Mouse (Mus musculus) stomach, embryonic 14.5 days (tissue): ENCODE measurements at regions not wholly inside any gene's neighbourhood (a gene's known extent, or its start where the extent isn't known, plus 50 kb on each side); places are given as distances from the start of the nearest gene placed in this dataset.

Source experiments
- ATAC-seq: fragments of 200-750 bp; cut with Nextera tagmentation; 2 replicates; pipeline ENCODE4 v1.8.0; 2017; ENCODE audit warnings: low read depth, moderate TSS enrichment; ENCODE audit not compliant: insufficient number of reproducible peaks, insufficient read depth, low FRiP score
- H3K27ac ChIP-seq: fragments of 300-500 bp; sonication (generic); 2 replicates; pipeline ENCODE4 v1.5.1; 2014; ENCODE audit warnings: mild to moderate bottlenecking, low read length, moderate library complexity, mixed read lengths
- H3K27me3 ChIP-seq: fragments of 300-500 bp; sonication (generic); 2 replicates; pipeline ENCODE4 v1.6.1; 2014; ENCODE audit warnings: low read length, control low read depth, mixed read lengths; ENCODE audit not compliant: control insufficient read depth, insufficient read depth
- H3K36me3 ChIP-seq: fragments of 300-500 bp; sonication (generic); 2 replicates; pipeline ENCODE4 v1.6.1; 2014; ENCODE audit warnings: mild to moderate bottlenecking, control low read depth, low read length, moderate library complexity, mixed read lengths; ENCODE audit not compliant: control insufficient read depth, insufficient read depth
- H3K4me1 ChIP-seq: fragments of 300-500 bp; sonication (generic); 2 replicates; pipeline ENCODE4 v1.6.1; 2014; ENCODE audit warnings: low read length, control low read depth, mixed read lengths; ENCODE audit not compliant: control insufficient read depth, insufficient read depth
- H3K4me2 ChIP-seq: fragments of 300-500 bp; sonication (generic); replicated peaks from 2 replicates; pipeline ENCODE4 v1.6.1; 2014; ENCODE audit warnings: low read depth, low read length, control low read depth
- H3K4me3 ChIP-seq: fragments of 300-500 bp; sonication (generic); 2 replicates; pipeline ENCODE4 v1.5.1; 2014; ENCODE audit warnings: low read depth, low read length, control low read depth
- H3K9ac ChIP-seq: fragments of 300-500 bp; sonication (generic); replicated peaks from 2 replicates; pipeline ENCODE4 v1.6.1; 2014; ENCODE audit warnings: low read depth, mild to moderate bottlenecking, control low read depth, low read length, moderate library complexity, mixed read lengths
- H3K9me3 ChIP-seq: fragments of 300-500 bp; sonication (generic); 2 replicates; pipeline ENCODE4 v1.6.1; 2016; ENCODE audit warnings: low read depth, low read length, control low read depth; ENCODE audit not compliant: control insufficient read depth
- WGBS: fragments of 180-500 bp; shearing (Covaris S2); extraction: QIAGEN DNeasy Blood & Tissue Kit; methylation state at CpG from one replicate; pipeline ENCODE4 v1.1.7; 2014; 5-methylcytosine and 5-hydroxymethylcytosine counted together

DNA sequence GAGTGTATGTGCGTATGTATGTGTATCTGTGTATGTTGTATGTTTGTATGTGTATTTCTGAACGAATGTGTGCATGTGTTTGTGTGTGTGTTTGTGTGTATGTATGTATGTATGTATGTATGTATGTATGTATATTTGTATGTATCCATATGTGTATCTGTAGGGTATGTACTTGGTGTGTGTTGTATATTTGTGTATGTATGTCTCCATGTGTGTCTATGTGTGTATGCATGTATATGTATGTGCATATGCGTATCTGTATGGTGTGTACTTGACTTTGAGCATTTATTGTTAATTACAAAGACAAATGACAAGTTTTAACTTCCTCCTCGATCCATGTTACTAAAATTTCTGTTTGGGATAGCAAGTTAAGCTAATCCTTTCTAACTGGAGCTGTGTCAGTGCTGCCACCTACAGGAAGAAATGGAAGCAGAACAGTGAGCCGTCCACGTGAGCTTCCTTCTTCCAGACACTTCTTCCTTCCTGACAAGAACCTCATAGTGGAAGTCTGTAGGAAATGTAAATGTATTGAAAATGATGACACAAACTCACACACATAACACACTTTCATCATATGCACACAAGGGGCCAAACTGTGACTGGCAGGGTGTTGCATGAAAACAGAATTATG is 268.4 kb upstream of the Rspo3 start:
- no peak overlapping the region for H3K4me3 ChIP-seq
- no peak overlapping the region for H3K4me2 ChIP-seq
- peak; percentile 53; the same call in 1 of the 2 replicates for ATAC-seq
- H3K4me1 ChIP-seq: no peaks in the 10 kb centered on the region
- no peaks in the 10 kb centered on the region for H3K36me3 ChIP-seq
- H3K27ac ChIP-seq: no peak overlapping the region
- no peaks in the 10 kb centered on the region for H3K9me3 ChIP-seq
- 43% methylated on average over 6 of the region's 6 CpGs for whole genome bisulfite sequencing
- H3K9ac ChIP-seq: no peak overlapping the region
- H3K27me3 ChIP-seq: no peaks in the 10 kb centered on the region

DNA sequence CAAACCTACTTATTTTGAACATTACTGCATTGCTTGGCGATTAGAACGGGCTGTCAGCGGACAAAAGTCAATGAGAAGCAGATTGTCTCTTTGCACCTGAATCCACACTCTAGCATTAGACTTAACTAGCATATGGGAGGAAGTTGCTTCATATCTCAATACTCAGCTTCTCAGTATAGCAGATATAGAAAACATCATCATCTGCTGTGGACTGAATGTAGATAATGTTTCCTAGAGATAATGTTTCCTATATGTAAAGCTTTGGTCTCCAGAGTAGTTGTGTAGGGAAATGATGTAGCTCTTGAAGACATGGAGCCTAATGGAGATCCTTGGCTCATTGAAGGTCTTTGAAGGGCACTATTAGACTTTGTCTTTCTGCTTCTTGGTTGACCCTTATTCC is 267.0 kb upstream of the Rspo3 start:
- 95% methylated on average over 3 of the region's 3 CpGs for WGBS
- Histone ChIP-seq H3K27me3 (no peaks in the 10 kb centered on the region), H3K4me2 (no peak overlapping the region), H3K4me1 (no peaks in the 10 kb centered on the region), H3K9ac (no peak overlapping the region), H3K4me3 (no peak overlapping the region), H3K9me3 (no peaks in the 10 kb centered on the region), H3K27ac (no peak overlapping the region), H3K36me3 (no peaks in the 10 kb centered on the region)
- no peak for ATAC-seq

DNA sequence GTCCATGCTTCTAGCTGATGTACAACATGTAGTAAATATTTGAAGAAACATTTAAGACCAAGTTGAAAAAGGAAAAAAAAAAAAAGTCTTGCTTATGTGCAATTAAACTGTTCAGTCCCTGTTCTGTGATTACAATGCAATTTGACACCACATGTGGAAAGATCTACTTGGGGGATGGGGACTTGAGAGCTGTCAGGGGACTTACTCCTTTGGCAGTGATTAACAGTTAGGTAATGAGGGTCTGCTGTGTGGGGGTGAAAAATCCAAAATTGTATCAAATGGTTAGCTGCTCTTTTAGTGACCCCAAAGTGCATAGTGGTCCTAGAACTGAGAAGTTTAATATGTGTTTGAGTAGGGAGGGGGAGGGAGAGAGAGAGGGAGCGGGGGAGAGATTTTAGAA is 259.0 kb upstream of the Rspo3 start:
- Histone ChIP-seq H3K4me1 (no peaks in the 10 kb centered on the region), H3K4me3 (no peak overlapping the region), H3K9ac (no peak overlapping the region), H3K36me3 (no peaks in the 10 kb centered on the region), H3K27ac (no peak overlapping the region), H3K4me2 (no peak overlapping the region), H3K27me3 (no peaks in the 10 kb centered on the region), H3K9me3 (no peaks in the 10 kb centered on the region)
- WGBS: 89% methylated on average over 1 of the region's 1 CpGs
- ATAC-seq: no peak

DNA sequence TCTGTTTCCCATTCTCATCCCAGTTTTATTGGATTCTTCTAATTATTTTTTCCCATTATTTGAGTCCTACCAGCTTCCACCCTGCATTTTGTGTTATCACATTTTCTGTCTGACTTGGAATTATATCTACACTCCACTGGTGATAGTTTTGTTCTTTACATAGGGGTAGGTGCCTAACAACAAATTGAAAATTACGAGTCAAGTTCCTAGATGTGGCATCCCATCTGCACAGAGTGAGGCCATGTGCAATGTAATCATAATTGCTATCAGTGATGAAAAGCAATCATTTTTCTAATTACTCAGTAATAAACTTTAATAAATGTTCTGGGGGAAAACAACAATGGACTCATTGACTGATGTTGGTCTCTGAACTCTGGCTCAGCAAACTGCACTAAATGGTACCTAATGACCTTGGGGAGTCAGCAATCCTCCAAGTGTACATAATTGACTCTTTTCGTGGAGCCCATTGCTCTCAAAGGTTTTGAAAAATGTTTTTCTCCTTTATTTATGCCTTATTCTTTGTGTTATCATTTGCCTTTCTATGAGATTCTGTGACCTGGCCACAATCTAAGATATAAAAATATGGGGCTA is 250.6 kb upstream of the Rspo3 start:
- H3K4me2 ChIP-seq: no peak overlapping the region
- no peak overlapping the region for H3K9ac ChIP-seq
- no peaks in the 10 kb centered on the region for H3K4me1 ChIP-seq
- ATAC-seq: no peak
- WGBS: 69% methylated on average over 2 of the region's 2 CpGs
- no peaks in the 10 kb centered on the region for H3K9me3 ChIP-seq
- H3K4me3 ChIP-seq: no peak overlapping the region
- no peaks in the 10 kb centered on the region for H3K36me3 ChIP-seq
- no peak overlapping the region for H3K27ac ChIP-seq
- no peaks in the 10 kb centered on the region for H3K27me3 ChIP-seq

DNA sequence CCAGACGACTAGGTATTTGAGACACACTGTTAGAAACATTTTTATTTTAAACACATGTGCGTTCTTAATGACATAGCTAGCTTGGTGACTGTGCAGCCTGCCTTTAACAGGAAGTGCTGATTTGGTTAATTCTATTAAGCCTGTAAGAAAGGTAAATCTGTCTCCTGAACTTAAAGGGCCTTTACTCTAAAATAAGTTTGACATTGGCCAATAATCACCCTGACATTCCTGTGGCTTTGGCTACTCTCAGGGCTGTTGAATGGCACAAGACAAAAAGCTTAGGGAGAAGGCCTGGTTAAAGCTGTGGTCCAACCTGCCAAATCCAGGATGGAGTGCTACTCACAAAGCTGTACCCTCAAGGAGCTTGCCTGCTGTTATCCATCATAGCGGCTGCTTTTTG is 201.0 kb upstream of the Rspo3 start:
- WGBS: 64% methylated on average over 3 of the region's 3 CpGs
- ATAC-seq: no peak
- no peaks in the 10 kb centered on the region for H3K4me1 ChIP-seq
- no peaks in the 10 kb centered on the region for H3K36me3 ChIP-seq
- no peak overlapping the region for H3K4me2 ChIP-seq
- H3K27ac ChIP-seq: no peak overlapping the region
- H3K4me3 ChIP-seq: no peak overlapping the region
- no peaks in the 10 kb centered on the region for H3K9me3 ChIP-seq
- no peak overlapping the region for H3K9ac ChIP-seq
- no peaks in the 10 kb centered on the region for H3K27me3 ChIP-seq

DNA sequence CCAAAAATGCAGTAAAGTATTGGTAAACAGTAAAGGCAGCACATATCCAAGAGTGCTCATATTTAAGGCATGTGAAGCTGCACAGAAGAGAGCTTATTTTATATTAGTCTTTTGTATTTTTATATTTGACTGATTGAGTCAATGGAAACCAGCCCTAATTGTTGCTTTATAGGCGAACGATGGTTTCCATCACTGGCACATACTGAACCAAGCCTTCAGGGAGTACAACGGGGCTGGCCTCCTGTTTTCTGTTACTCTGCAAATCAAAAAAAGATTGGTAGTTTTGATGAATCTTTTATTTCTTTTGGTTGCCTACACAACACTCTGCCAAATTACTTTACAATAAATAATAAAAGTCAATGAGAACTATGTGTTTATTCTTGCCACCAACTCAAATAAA is 189.7 kb upstream of the Rspo3 start:
- H3K4me1 ChIP-seq: no peaks in the 10 kb centered on the region
- no peaks in the 10 kb centered on the region for H3K9me3 ChIP-seq
- no peaks in the 10 kb centered on the region for H3K27me3 ChIP-seq
- no peak overlapping the region for H3K4me2 ChIP-seq
- no peak overlapping the region for H3K4me3 ChIP-seq
- 86% methylated on average over 3 of the region's 3 CpGs for WGBS
- no peak overlapping the region for H3K9ac ChIP-seq
- H3K36me3 ChIP-seq: no peaks in the 10 kb centered on the region
- H3K27ac ChIP-seq: no peak overlapping the region
- ATAC-seq: no peak

DNA sequence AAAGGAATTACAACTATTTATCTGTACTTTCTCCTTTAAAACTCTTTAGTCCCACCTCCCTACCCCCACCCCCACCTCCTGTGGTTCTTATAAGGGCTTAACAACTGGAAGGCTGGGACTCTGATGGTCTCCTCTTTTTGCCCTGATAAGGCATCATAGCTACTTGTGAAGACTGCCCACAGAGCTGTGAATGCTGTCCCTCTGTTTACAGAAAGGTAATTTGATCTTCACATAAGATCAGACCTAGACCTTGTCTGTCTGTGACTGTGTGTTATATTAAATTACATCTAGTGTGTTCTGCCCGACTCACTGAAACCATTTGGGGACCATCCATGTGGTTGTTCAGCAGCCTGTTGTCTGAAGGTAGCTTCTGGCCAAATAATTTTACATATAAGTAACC is 175.3 kb upstream of the Rspo3 start:
- no peak for ATAC-seq
- H3K36me3 ChIP-seq: no peaks in the 10 kb centered on the region
- 13% methylated on average over 1 of the region's 1 CpGs for WGBS

DNA sequence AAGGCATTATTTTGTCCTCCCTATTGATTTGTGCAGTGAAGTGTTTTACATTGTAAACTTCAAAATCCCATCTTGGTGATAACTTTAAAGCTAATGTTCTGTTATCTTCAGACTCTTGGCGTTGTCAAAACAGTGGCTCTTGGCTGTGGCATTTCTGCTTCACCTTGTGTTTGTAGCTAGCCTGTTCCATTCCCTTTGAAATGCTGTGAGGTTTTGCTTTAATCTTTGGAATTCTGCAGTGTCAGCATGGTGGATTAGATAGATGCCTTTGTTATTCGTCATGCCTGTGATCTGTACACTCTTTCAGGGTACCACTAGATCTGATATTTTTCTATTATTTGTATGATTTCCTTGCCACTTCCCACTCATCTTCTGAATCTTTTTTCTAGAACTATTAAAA is 173.0 kb upstream of the Rspo3 start:
- no peaks in the 10 kb centered on the region for H3K27me3 ChIP-seq
- ATAC-seq: no peak
- 21% methylated on average over 2 of the region's 2 CpGs for WGBS

More for the DNA sequence above, 175.3 kb upstream of the Rspo3 start:
- Histone ChIP-seq H3K27me3 (no peaks in the 10 kb centered on the region), H3K4me3 (no peak overlapping the region), H3K9ac (no peak overlapping the region), H3K9me3 (no peaks in the 10 kb centered on the region), H3K27ac (no peak overlapping the region), H3K4me1 (no peaks in the 10 kb centered on the region), H3K4me2 (no peak overlapping the region)

More for the DNA sequence above, 173.0 kb upstream of the Rspo3 start:
- no peak overlapping the region for H3K4me3 ChIP-seq
- no peak overlapping the region for H3K9ac ChIP-seq
- H3K4me2 ChIP-seq: no peak overlapping the region
- H3K9me3 ChIP-seq: no peaks in the 10 kb centered on the region
- no peak overlapping the region for H3K27ac ChIP-seq
- no peaks in the 10 kb centered on the region for H3K4me1 ChIP-seq
- no peaks in the 10 kb centered on the region for H3K36me3 ChIP-seq
